Mouse (Mus musculus): ENCODE results near the gene Serpinb1c.

Serpinb1c gene

GRCm38 (mm10) chr13:32866484-32866883 is 31.5 kb downstream of the Serpinb1c start:
- in situ Hi-C loops (cut with MboI, MseI) = no loop called here

- in situ Hi-C loops (cut with MboI, MseI) = no loop called here
These were observed 32.4 kb downstream of the Serpinb1c start for GRCm38 (mm10) chr13:32865591-32865990.

GRCm38 (mm10) chr13:32864529-32864928 is 33.5 kb downstream of the Serpinb1c start:
- in situ Hi-C loops (cut with MboI, MseI) = loop anchor here (5.0 kb wide), 1 partner anchor 33 kb away; the partner anchor contains the start of gene Serpinb1c

- in situ Hi-C loops (cut with MboI, MseI) = loop anchor here (5.0 kb wide), 1 partner anchor 34 kb away; the partner anchor contains the start of gene Serpinb1c
These were observed 34.6 kb downstream of the Serpinb1c start for GRCm38 (mm10) chr13:32863456-32863855.

- in situ Hi-C loops (cut with MboI, MseI) = loop anchor here (5.0 kb wide), 1 partner anchor 36 kb away; the partner anchor contains the start of gene Serpinb1c
These were observed 37.2 kb downstream of the Serpinb1c start for GRCm38 (mm10) chr13:32860821-32861220.

- in situ Hi-C loops (cut with MboI, MseI) = loop anchor here (10.0 kb wide), 1 partner anchor 1052 kb away; the partner anchor contains the start of gene Serpinb6c
These were observed 44.9 kb downstream of the Serpinb1c start for GRCm38 (mm10) chr13:32853073-32853472.

- in situ Hi-C loops (cut with MboI, MseI) = loop anchor here (10.0 kb wide), 1 partner anchor 1052 kb away; the partner anchor contains the start of gene Serpinb6c
These were observed 45.5 kb downstream of the Serpinb1c start for GRCm38 (mm10) chr13:32852539-32852938.

- in situ Hi-C loops (cut with MboI, MseI) = loop anchor here (10.0 kb wide), 1 partner anchor 1053 kb away; the partner anchor contains the start of gene Serpinb6c
These were observed 46.0 kb downstream of the Serpinb1c start for GRCm38 (mm10) chr13:32851967-32852366.

GRCm38 (mm10) chr13:32850668-32851404 is 47.2 kb downstream of the Serpinb1c start, which contains the start of gene Serpinb1a:
Serpinb1a (minus strand) TSS chr13:32851185.
- in situ Hi-C loops (cut with MboI, MseI) = loop anchor here (10.0 kb wide), 1 partner anchor 1054 kb away; the partner anchor contains the start of gene Serpinb6c

GRCm38 (mm10) chr13:32850156-32850555 is 47.9 kb downstream of the Serpinb1c start:
- in situ Hi-C loops (cut with MboI, MseI) = loop anchor here (10.0 kb wide), 1 partner anchor 1055 kb away; the partner anchor contains the start of gene Serpinb6c

- in situ Hi-C loops (cut with MboI, MseI) = loop anchor here (10.0 kb wide), 1 partner anchor 1055 kb away; the partner anchor contains the start of gene Serpinb6c
These were observed 48.4 kb downstream of the Serpinb1c start for GRCm38 (mm10) chr13:32849531-32850123.

- in situ Hi-C loops (cut with MboI, MseI) = no loop called here
These were observed 48.9 kb downstream of the Serpinb1c start for GRCm38 (mm10) chr13:32849092-32849491.

GRCm38 (mm10) chr13:32846221-32846620 is 51.8 kb downstream of the Serpinb1c start:
- in situ Hi-C loops (cut with MboI, MseI) = no loop called here

GRCm38 (mm10) chr13:32841349-32841748 is 56.7 kb downstream of the Serpinb1c start:
- in situ Hi-C loops (cut with MboI, MseI) = no loop called here

- in situ Hi-C loops (cut with MboI, MseI) = no loop called here
These were observed 58.7 kb downstream of the Serpinb1c start for GRCm38 (mm10) chr13:32839314-32839713.

GRCm38 (mm10) chr13:32834513-32834912 is 63.5 kb downstream of the Serpinb1c start:
- in situ Hi-C loops (cut with MboI, MseI) = no loop called here

- in situ Hi-C loops (cut with MboI, MseI) = no loop called here
These were observed 64.8 kb downstream of the Serpinb1c start for GRCm38 (mm10) chr13:32833237-32833636.

- in situ Hi-C loops (cut with MboI, MseI) = no loop called here
These were observed 65.2 kb downstream of the Serpinb1c start for GRCm38 (mm10) chr13:32832776-32833175.

- in situ Hi-C loops (cut with MboI, MseI) = no loop called here
These were observed 66.3 kb downstream of the Serpinb1c start for GRCm38 (mm10) chr13:32831505-32832273.

All from T-helper 2 cell (primary cell).